Mouse (Mus musculus) neural tube, embryonic 13.5 days (tissue): ENCODE results near the gene 1810043G02Rik. TPM values are rescaled to one million over a fixed set of nuclear protein-coding genes. Genes with fewer than 3 reads are reported as not detected.
A peak's percentile ranks its signal among the peaks of the same experiment; 100 is the strongest.

Experiments used
- ATAC-seq: fragments of 200-750 bp; cut with Nextera tagmentation; 2 replicates; pipeline ENCODE4 v1.8.0; 2017; ENCODE audit warnings: low read depth, mild to moderate bottlenecking, moderate TSS enrichment, moderate library complexity
- H3K27ac ChIP-seq: fragments of 300-500 bp; sonication (generic); replicated peaks from 2 replicates; pipeline ENCODE4 v1.5.1; 2015; ENCODE audit warnings: moderate library complexity, mild to moderate bottlenecking, inconsistent platforms
- H3K27me3 ChIP-seq: fragments of 300-500 bp; sonication (generic); 2 replicates; pipeline ENCODE4 v1.6.1; 2015; ENCODE audit warnings: mild to moderate bottlenecking, inconsistent platforms
- H3K36me3 ChIP-seq: fragments of 300-500 bp; sonication (generic); 2 replicates; pipeline ENCODE4 v1.6.1; 2015; ENCODE audit warnings: mild to moderate bottlenecking, inconsistent platforms
- H3K4me1 ChIP-seq: fragments of 300-500 bp; sonication (generic); replicated peaks from 2 replicates; pipeline ENCODE4 v1.6.1; 2015; ENCODE audit warnings: inconsistent platforms
- H3K4me2 ChIP-seq: fragments of 300-500 bp; sonication (generic); 2 replicates; pipeline ENCODE4 v1.6.1; 2015; ENCODE audit warnings: inconsistent platforms, mild to moderate bottlenecking, moderate library complexity
- H3K4me3 ChIP-seq: fragments of 300-500 bp; sonication (generic); 2 replicates; pipeline ENCODE4 v1.5.1; 2015; ENCODE audit warnings: mild to moderate bottlenecking, inconsistent platforms
- H3K9ac ChIP-seq: fragments of 300-500 bp; sonication (generic); 2 replicates; pipeline ENCODE4 v1.6.1; 2015; ENCODE audit warnings: moderate library complexity, mild to moderate bottlenecking, inconsistent platforms
- H3K9me3 ChIP-seq: fragments of 300-500 bp; sonication (generic); 2 replicates; pipeline ENCODE4 v1.6.1; 2016; ENCODE audit warnings: inconsistent platforms
- WGBS: fragments of 180-500 bp; shearing (Covaris S2); methylation state at CpG from one replicate; pipeline ENCODE4 v1.1.7; 2015; 5-methylcytosine and 5-hydroxymethylcytosine counted together
- polyA plus RNA-seq: library from polyadenylated mRNA; unstranded; fragments of >200 nt; fragmentation: Nextera tagmentation; extraction: Ambion mirVana; gene quantifications from 2 replicates; pipeline ENCODE4 v1.2.1, GENCODE M21; 2015

Gene 1810043G02Rik
- polyA plus RNA-seq, 1 experiment from 2014 or later = 36.8 TPM

GRCm38 (mm10) chr10:77974811-77975210 is 3.5 kb upstream of the 1810043G02Rik start:
- Histone ChIP-seq H3K36me3 (no peaks in the 10 kb centered on the region), H3K9me3 (no peaks in the 10 kb centered on the region), H3K4me3 (no peak overlapping the region), H3K27ac (no peak overlapping the region), H3K27me3 (peaks cover 8% of the 10 kb centered on the region), H3K9ac (peak overlapping the region; percentile 3; the same call in 1 of the 2 replicates), H3K4me1 (peaks cover 21% of the 10 kb centered on the region), H3K4me2 (no peak overlapping the region)
- ATAC-seq = no peak
- 67% methylated on average over 5 of the region's 5 CpGs for WGBS

GRCm38 (mm10) chr10:77975653-77976052 is 2.7 kb upstream of the 1810043G02Rik start:
- 46% methylated on average over 4 of the region's 4 CpGs for WGBS
- Histone ChIP-seq H3K4me2 (no peak overlapping the region), H3K36me3 (peaks cover 5% of the 10 kb centered on the region; the same call in 1 of the 2 replicates), H3K27ac (no peak overlapping the region), H3K4me1 (peaks cover 18% of the 10 kb centered on the region), H3K9ac (peak overlapping the region; percentile 3; the same call in 1 of the 2 replicates), H3K27me3 (peaks cover under 1% of the 10 kb centered on the region; the same call in 1 of the 2 replicates), H3K9me3 (no peaks in the 10 kb centered on the region), H3K4me3 (no peak overlapping the region)
- no peak for ATAC-seq

GRCm38 (mm10) chr10:77976458-77977150 is 1.7 kb upstream of the 1810043G02Rik start:
- H3K36me3 ChIP-seq = peaks cover 12% of the 10 kb centered on the region; the same call in 1 of the 2 replicates
- H3K27ac ChIP-seq = no peak overlapping the region
- H3K9ac ChIP-seq = no peak overlapping the region
- H3K9me3 ChIP-seq = no peaks in the 10 kb centered on the region
- 71% methylated on average over 8 of the region's 8 CpGs for WGBS
- H3K4me2 ChIP-seq = no peak overlapping the region
- no peaks in the 10 kb centered on the region for H3K27me3 ChIP-seq
- peaks cover 13% of the 10 kb centered on the region for H3K4me1 ChIP-seq
- no peak for ATAC-seq
- no peak overlapping the region for H3K4me3 ChIP-seq

- under 1% methylated on average over 4 of the region's 4 CpGs for WGBS
- H3K4me3 ChIP-seq = no peak overlapping the region
- peak; percentile 52; the same call in 1 of the 2 replicates for ATAC-seq
- no peaks in the 10 kb centered on the region for H3K4me1 ChIP-seq
- peaks cover 54% of the 10 kb centered on the region for H3K36me3 ChIP-seq
- H3K9me3 ChIP-seq = no peaks in the 10 kb centered on the region
- H3K4me2 ChIP-seq = no peak overlapping the region
- H3K9ac ChIP-seq = no peak overlapping the region
- no peak overlapping the region for H3K27ac ChIP-seq
- H3K27me3 ChIP-seq = no peaks in the 10 kb centered on the region
Measured at GRCm38 (mm10) chr10:77984660-77985059, 6.3 kb downstream of the 1810043G02Rik start.

- Histone ChIP-seq H3K4me2 (no peak overlapping the region), H3K4me1 (no peaks in the 10 kb centered on the region), H3K9ac (no peak overlapping the region), H3K4me3 (no peak overlapping the region), H3K27me3 (no peaks in the 10 kb centered on the region), H3K27ac (no peak overlapping the region), H3K36me3 (peaks cover 59% of the 10 kb centered on the region), H3K9me3 (no peaks in the 10 kb centered on the region)
- 86% methylated on average over 5 of the region's 5 CpGs for WGBS
- no peak for ATAC-seq
Measured at GRCm38 (mm10) chr10:77985775-77986174, 7.5 kb downstream of the 1810043G02Rik start.

GRCm38 (mm10) chr10:77995639-77996038 is 17.3 kb downstream of the 1810043G02Rik start:
- Histone ChIP-seq H3K36me3 (peaks cover 95% of the 10 kb centered on the region), H3K4me3 (no peak overlapping the region), H3K27ac (no peak overlapping the region), H3K4me1 (no peaks in the 10 kb centered on the region), H3K9me3 (no peaks in the 10 kb centered on the region), H3K4me2 (no peak overlapping the region), H3K9ac (no peak overlapping the region), H3K27me3 (no peaks in the 10 kb centered on the region)
- no peak for ATAC-seq
- 92% methylated on average over 3 of the region's 3 CpGs for WGBS

GRCm38 (mm10) chr10:78000200-78000599 is 21.9 kb downstream of the 1810043G02Rik start:
- Histone ChIP-seq H3K36me3 (peaks cover 77% of the 10 kb centered on the region), H3K4me3 (no peak overlapping the region)
- WGBS = 93% methylated on average over 5 of the region's 5 CpGs

GRCm38 (mm10) chr10:78001796-78002195 is 23.5 kb downstream of the 1810043G02Rik start:
- Histone ChIP-seq H3K4me2 (no peak overlapping the region), H3K9me3 (no peaks in the 10 kb centered on the region), H3K4me1 (peaks cover 7% of the 10 kb centered on the region), H3K9ac (no peak overlapping the region), H3K36me3 (peaks cover 61% of the 10 kb centered on the region), H3K27me3 (no peaks in the 10 kb centered on the region), H3K27ac (no peak overlapping the region), H3K4me3 (no peak overlapping the region)
- WGBS = 93% methylated on average over 11 of the region's 11 CpGs
- ATAC-seq = no peak

More at GRCm38 (mm10) chr10:78000200-78000599, 21.9 kb downstream of the 1810043G02Rik start:
- no peak overlapping the region for H3K9ac ChIP-seq
- H3K4me2 ChIP-seq = no peak overlapping the region
- no peaks in the 10 kb centered on the region for H3K4me1 ChIP-seq
- no peaks in the 10 kb centered on the region for H3K9me3 ChIP-seq
- no peak overlapping the region for H3K27ac ChIP-seq
- H3K27me3 ChIP-seq = no peaks in the 10 kb centered on the region
- no peak for ATAC-seq

- no peak overlapping the region for H3K4me2 ChIP-seq
- H3K4me3 ChIP-seq = no peak overlapping the region
- H3K9ac ChIP-seq = no peak overlapping the region
- ATAC-seq = no peak
- no peaks in the 10 kb centered on the region for H3K9me3 ChIP-seq
- WGBS = 95% methylated on average over 2 of the region's 2 CpGs
- H3K4me1 ChIP-seq = peaks cover 12% of the 10 kb centered on the region
- no peak overlapping the region for H3K27ac ChIP-seq
- peaks cover 55% of the 10 kb centered on the region for H3K36me3 ChIP-seq
- no peaks in the 10 kb centered on the region for H3K27me3 ChIP-seq
Measured at GRCm38 (mm10) chr10:78002316-78002715, 24.0 kb downstream of the 1810043G02Rik start.

- H3K36me3 ChIP-seq = peaks cover 33% of the 10 kb centered on the region
- H3K9me3 ChIP-seq = no peaks in the 10 kb centered on the region
- H3K27me3 ChIP-seq = no peaks in the 10 kb centered on the region
- no peak overlapping the region for H3K27ac ChIP-seq
- peaks cover 30% of the 10 kb centered on the region for H3K4me1 ChIP-seq
- no peak overlapping the region for H3K4me3 ChIP-seq
- 0 out of 2 replicates have a peak overlapping the region, but pooled peaks have one; percentile 31 for H3K9ac ChIP-seq
- 83% methylated on average over 3 of the region's 3 CpGs for WGBS
- no peak for ATAC-seq
- H3K4me2 ChIP-seq = no peak overlapping the region
Measured at GRCm38 (mm10) chr10:78004479-78005100, 26.3 kb downstream of the 1810043G02Rik start.

GRCm38 (mm10) chr10:78005791-78006438 is 27.6 kb downstream of the 1810043G02Rik start:
- no peak for ATAC-seq
- H3K36me3 ChIP-seq = peaks cover 20% of the 10 kb centered on the region
- no peak overlapping the region for H3K4me2 ChIP-seq
- peaks cover 33% of the 10 kb centered on the region for H3K4me1 ChIP-seq
- H3K4me3 ChIP-seq = no peak overlapping the region
- H3K27ac ChIP-seq = no peak overlapping the region
- no peaks in the 10 kb centered on the region for H3K27me3 ChIP-seq
- H3K9ac ChIP-seq = peak overlapping the region; percentile 90; the same call in 1 of the 2 replicates
- 90% methylated on average over 4 of the region's 4 CpGs for WGBS
- H3K9me3 ChIP-seq = no peaks in the 10 kb centered on the region

- Histone ChIP-seq H3K4me1 (peaks cover 33% of the 10 kb centered on the region), H3K27me3 (no peaks in the 10 kb centered on the region), H3K9me3 (no peaks in the 10 kb centered on the region), H3K4me2 (peak overlapping the region; percentile 75), H3K36me3 (peaks cover 8% of the 10 kb centered on the region), H3K9ac (peak overlapping the region; percentile 90), H3K27ac (no peak overlapping the region), H3K4me3 (no peak overlapping the region)
- WGBS = 24% methylated on average over 7 of the region's 7 CpGs
- no peak for ATAC-seq
Measured at GRCm38 (mm10) chr10:78007203-78007602, 28.9 kb downstream of the 1810043G02Rik start.
